Mouse (Mus musculus) kidney, embryonic 16.5 days (tissue): ENCODE measurements at regions not wholly inside any gene's neighbourhood (a gene's known extent, or its start where the extent isn't known, plus 50 kb on each side); places are given as distances from the start of the nearest gene placed in this dataset.
"Not testable (repeated sequence)": the region's sequence is repeated elsewhere in the genome, so short reads cannot be mapped to it uniquely, and the experiment has no call there.

ENCODE experiments used
- ATAC-seq: fragments of 200-750 bp; cut with Nextera tagmentation; 2 replicates; pipeline ENCODE4 v1.8.0; 2017; ENCODE audit warnings: moderate TSS enrichment; ENCODE audit not compliant: low FRiP score, low TSS enrichment
- H3K27ac ChIP-seq: fragments of 300-500 bp; sonication (generic); 2 replicates; pipeline ENCODE4 v1.5.1; 2014; ENCODE audit warnings: low read length
- H3K27me3 ChIP-seq: fragments of 300-500 bp; sonication (generic); 2 replicates; pipeline ENCODE4 v1.6.1; 2014; ENCODE audit warnings: low read length, control low read depth, mixed read lengths; ENCODE audit not compliant: insufficient read depth
- H3K36me3 ChIP-seq: fragments of 300-500 bp; sonication (generic); 2 replicates; pipeline ENCODE4 v1.6.1; 2014; ENCODE audit warnings: low read length, control low read depth, mixed read lengths; ENCODE audit not compliant: insufficient read depth
- H3K4me1 ChIP-seq: fragments of 300-500 bp; sonication (generic); 2 replicates; pipeline ENCODE4 v1.6.1; 2014; ENCODE audit warnings: low read length, control low read depth, mixed read lengths; ENCODE audit not compliant: insufficient read depth
- H3K4me2 ChIP-seq: fragments of 300-500 bp; sonication (generic); replicated peaks from 2 replicates; pipeline ENCODE4 v1.6.1; 2014; ENCODE audit warnings: low read depth, low read length
- H3K4me3 ChIP-seq: fragments of 300-500 bp; sonication (generic); 2 replicates; pipeline ENCODE4 v1.5.1; 2014; ENCODE audit warnings: mild to moderate bottlenecking, low read length
- H3K9ac ChIP-seq: fragments of 300-500 bp; sonication (generic); replicated peaks from 2 replicates; pipeline ENCODE4 v1.6.1; 2014; ENCODE audit warnings: low read length
- H3K9me3 ChIP-seq: fragments of 300-500 bp; sonication (generic); 2 replicates; pipeline ENCODE4 v1.6.1; 2016; ENCODE audit warnings: low read length, control low read depth
- WGBS: fragments of 180-500 bp; shearing (Covaris S2); extraction: QIAGEN DNeasy Blood & Tissue Kit; methylation state at CpG from one replicate; pipeline ENCODE4 v1.1.7; 2014; 5-methylcytosine and 5-hydroxymethylcytosine counted together

DNA sequence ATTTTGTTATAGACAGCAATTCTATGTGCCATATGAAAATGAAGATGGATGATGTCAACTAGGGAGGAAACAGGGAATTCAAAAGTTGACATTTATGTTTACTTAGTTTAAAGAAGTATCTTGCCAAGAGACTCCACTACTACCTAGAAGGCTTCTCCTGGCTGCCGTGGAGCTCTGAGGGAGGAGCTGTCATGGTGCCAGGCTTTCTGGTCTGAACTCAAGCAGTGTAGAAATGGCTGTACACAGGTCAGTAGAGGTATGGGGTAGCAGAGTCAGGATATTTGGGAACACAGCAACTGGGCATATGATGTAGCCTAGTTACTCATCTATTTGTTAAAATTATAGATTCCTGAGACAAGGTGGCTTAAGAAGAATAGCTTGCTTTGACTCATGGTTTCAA, 341.4 kb upstream of the Zfp703 start:
- no peak overlapping the region for H3K4me3 ChIP-seq
- H3K9ac ChIP-seq: no peak overlapping the region
- H3K27me3 ChIP-seq: peaks cover 4% of the 10 kb centered on the region; the same call in 1 of the 2 replicates
- no peak overlapping the region for H3K27ac ChIP-seq
- ATAC-seq: no peak
- H3K9me3 ChIP-seq: no peaks in the 10 kb centered on the region
- 67% methylated on average over 1 of the region's 1 CpGs for WGBS
- H3K4me1 ChIP-seq: no peaks in the 10 kb centered on the region
- H3K36me3 ChIP-seq: no peaks in the 10 kb centered on the region
- H3K4me2 ChIP-seq: no peak overlapping the region

DNA sequence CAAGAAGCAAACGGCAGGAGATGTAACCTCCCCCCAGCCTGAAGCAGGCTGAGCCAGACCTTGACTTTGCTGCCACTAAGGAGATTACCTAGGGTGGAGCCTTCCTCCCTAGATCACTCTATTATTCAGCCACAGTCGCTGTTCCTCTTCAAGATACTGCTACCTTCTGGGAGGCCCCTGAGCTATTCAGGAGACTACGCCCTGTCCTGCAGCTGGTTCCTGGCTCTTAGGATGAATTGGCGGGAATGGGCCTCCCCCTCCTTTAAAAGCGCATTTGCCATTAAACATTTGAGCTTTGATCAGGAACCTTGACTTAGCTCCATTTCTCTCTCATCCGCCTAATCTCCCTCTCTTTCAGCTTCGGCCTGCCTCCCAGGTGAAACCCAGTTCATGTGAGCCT, 331.8 kb upstream of the Zfp703 start:
- 52% methylated on average over 7 of the region's 7 CpGs for WGBS
- H3K36me3 ChIP-seq, H3K4me3 ChIP-seq, H3K4me1 ChIP-seq, H3K9ac ChIP-seq, H3K4me2 ChIP-seq, ATAC-seq, H3K27ac ChIP-seq, H3K9me3 ChIP-seq, H3K27me3 ChIP-seq: not testable (repeated sequence)

DNA sequence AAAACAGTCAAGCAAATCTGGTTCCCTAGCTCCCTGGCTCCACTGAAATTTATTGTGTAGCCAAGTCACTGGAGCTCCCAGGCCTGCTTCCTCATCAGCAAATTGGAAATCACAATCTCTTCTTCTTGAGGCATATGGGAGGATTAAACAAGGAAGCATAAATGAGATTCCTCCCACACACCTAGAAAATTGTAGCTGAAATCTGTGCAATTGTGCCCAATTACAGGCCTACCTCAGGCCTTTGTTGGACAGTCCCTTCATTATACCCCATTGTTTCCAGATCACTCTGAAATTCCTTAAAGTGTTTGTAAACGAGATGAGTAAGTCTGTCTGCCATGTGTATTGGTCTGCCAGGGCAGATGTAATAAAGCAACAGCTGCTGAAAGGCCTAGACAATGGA, 326.8 kb upstream of the Zfp703 start:
- Histone ChIP-seq H3K9ac (no peak overlapping the region), H3K4me3 (no peak overlapping the region), H3K36me3 (no peaks in the 10 kb centered on the region), H3K4me1 (peaks cover 4% of the 10 kb centered on the region; the same call in 1 of the 2 replicates), H3K9me3 (no peaks in the 10 kb centered on the region), H3K27ac (no peak overlapping the region), H3K27me3 (peaks cover 21% of the 10 kb centered on the region), H3K4me2 (no peak overlapping the region)
- 42% methylated on average over 1 of the region's 1 CpGs for WGBS
- no peak for ATAC-seq

DNA sequence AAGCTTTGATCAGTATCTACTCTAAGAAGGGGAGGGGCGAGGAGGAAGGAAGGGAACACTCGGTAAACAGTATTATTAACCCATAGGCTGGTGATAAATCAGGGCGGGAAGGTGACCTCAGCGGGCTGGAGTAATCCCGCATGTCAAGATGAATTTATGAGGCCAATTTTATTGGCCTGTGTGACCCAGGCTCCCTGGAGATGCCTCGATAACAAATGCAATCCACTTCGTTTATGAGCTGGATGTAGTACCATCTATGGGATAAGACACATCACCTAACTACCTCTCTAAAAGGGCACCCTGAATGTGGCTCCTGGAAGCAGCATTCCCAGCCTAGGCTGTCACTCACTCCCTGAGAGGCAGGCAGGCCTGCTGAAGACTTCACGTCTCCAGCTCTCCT, 321.2 kb upstream of the Zfp703 start:
- no peak overlapping the region for H3K4me3 ChIP-seq
- peaks cover 15% of the 10 kb centered on the region for H3K4me1 ChIP-seq
- no peaks in the 10 kb centered on the region for H3K36me3 ChIP-seq
- no peaks in the 10 kb centered on the region for H3K9me3 ChIP-seq
- H3K27ac ChIP-seq: no peak overlapping the region
- ATAC-seq: no peak
- WGBS: 2% methylated on average over 8 of the region's 8 CpGs
- H3K27me3 ChIP-seq: peaks cover 32% of the 10 kb centered on the region
- H3K4me2 ChIP-seq: no peak overlapping the region
- no peak overlapping the region for H3K9ac ChIP-seq

DNA sequence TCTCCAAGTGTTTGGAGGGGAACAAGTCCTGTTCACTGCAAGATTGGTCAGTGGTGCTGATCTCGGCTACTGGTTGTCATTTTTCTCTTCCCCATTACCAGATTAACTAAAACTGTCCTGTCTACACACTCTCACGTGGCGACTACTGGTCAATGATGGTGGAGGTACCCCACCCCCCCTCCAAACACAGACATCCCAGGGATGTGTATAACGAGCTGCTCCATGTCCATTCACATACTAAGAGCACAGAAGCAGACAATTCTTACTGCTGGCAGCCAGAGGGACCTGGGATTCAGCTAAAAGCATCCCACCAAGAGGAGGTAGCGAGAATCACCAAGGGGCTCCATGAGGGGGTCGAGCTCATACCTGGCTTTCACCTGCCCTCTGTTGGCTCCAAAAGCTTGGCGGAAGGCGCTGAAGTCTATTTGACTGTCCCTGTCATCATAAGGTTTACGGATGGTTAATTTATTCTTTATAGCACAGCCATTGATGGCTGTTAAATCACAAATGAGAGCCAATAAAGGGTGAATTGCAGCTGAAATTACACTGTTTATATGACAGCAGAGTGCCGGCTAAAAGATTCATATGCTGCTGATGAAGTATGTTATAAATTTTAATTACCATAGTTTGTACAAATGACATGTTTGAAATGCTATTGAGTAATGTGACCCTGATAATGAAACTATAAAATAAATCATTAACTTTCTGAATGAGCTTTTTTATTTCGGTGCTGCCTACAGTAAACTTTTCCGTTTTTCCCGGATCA, 320.6 kb upstream of the Zfp703 start:
- no peak overlapping the region for H3K4me2 ChIP-seq
- no peak overlapping the region for H3K9ac ChIP-seq
- ATAC-seq: no peak
- H3K4me1 ChIP-seq: peaks cover 15% of the 10 kb centered on the region
- 27% methylated on average over 13 of the region's 13 CpGs for WGBS
- H3K27me3 ChIP-seq: peaks cover 32% of the 10 kb centered on the region
- no peak overlapping the region for H3K27ac ChIP-seq
- H3K4me3 ChIP-seq: no peak overlapping the region
- H3K36me3 ChIP-seq: no peaks in the 10 kb centered on the region
- H3K9me3 ChIP-seq: no peaks in the 10 kb centered on the region

GRCm38 (mm10) chr8:26659381-26659780, 317.7 kb upstream of the Zfp703 start:
- H3K36me3 ChIP-seq: no peaks in the 10 kb centered on the region
- H3K4me3 ChIP-seq: no peak overlapping the region
- 49% methylated on average over 1 of the region's 1 CpGs for WGBS
- H3K9ac ChIP-seq: no peak overlapping the region
- no peak for ATAC-seq
- H3K9me3 ChIP-seq: no peaks in the 10 kb centered on the region
- peaks cover 15% of the 10 kb centered on the region for H3K4me1 ChIP-seq
- H3K27me3 ChIP-seq: peaks cover 20% of the 10 kb centered on the region
- H3K4me2 ChIP-seq: no peak overlapping the region
- no peak overlapping the region for H3K27ac ChIP-seq

DNA sequence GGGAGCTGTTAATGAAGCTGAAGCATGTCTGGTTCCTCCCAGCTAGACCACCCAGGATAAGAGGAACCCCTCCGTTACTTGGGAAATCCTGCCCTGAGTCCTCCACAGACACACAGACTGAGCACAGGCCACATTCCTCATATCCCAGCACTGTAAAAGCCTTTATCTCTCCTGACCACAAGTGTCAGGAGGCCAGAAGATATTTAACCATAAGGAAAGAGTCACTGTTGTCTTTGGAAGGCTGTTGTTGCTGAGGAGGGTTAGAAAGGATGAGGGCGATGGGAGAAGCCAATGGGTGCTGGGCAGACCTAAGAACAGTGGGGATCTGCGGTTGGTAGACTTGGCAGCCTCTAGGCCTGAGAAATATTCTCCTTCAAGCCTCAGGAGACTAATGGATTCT, 307.6 kb upstream of the Zfp703 start:
- no peak for ATAC-seq
- 68% methylated on average over 3 of the region's 3 CpGs for WGBS
- H3K9ac ChIP-seq: no peak overlapping the region
- no peaks in the 10 kb centered on the region for H3K36me3 ChIP-seq
- H3K4me2 ChIP-seq: no peak overlapping the region
- no peak overlapping the region for H3K27ac ChIP-seq
- H3K4me1 ChIP-seq: peaks cover 16% of the 10 kb centered on the region
- H3K27me3 ChIP-seq: no peaks in the 10 kb centered on the region
- H3K9me3 ChIP-seq: no peaks in the 10 kb centered on the region
- H3K4me3 ChIP-seq: no peak overlapping the region

DNA sequence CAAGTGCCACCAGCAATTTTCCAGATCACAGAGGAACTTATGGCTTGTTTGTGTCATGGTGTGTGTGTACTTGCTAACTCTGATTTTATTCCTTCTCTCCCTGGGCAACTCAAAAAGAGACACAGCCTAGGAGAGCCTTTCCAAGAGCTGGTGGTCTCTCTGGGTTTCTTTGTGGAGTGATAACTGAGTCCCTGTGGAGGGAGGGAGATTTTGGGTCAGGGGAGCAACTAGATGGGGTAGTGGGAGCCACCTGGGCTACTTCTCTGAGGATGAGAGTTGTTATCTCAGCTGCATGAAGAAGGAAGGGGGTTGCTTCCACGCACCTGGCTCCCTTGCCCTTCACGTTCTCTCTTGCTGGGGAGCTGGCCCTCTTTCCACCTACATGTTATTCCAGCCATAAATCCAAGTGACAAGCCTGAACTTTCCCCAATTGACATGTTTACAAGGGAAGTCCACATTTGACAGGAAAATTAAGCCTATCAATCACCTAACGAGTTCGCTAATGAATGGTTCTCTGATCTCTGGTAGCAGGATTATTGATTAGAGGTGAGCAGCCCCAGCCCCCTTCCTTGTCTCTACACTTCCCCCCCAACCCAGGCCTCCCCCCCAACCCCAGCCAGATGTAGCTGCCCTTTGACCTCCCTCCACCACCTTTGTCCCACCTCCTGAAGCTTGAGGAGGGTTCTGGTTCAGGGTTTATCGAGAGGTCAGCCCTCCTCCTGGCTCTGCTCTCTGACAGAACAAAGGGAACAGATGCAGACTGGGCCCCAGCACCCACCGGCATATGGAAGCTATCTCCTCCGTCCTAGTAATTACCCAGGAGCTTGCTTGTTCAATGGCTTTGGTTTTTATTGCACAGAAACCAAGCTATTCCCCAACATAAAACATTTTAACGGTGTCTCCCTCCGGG, 304.4 kb upstream of the Zfp703 start:
- Histone ChIP-seq H3K36me3 (no peaks in the 10 kb centered on the region), H3K9ac (no peak overlapping the region), H3K27me3 (peaks cover 12% of the 10 kb centered on the region; the same call in 1 of the 2 replicates), H3K9me3 (no peaks in the 10 kb centered on the region), H3K4me3 (no peak overlapping the region), H3K4me1 (peaks cover 26% of the 10 kb centered on the region), H3K4me2 (no peak overlapping the region), H3K27ac (no peak overlapping the region)
- WGBS: 10% methylated on average over 9 of the region's 9 CpGs
- ATAC-seq: peak; percentile 80

DNA sequence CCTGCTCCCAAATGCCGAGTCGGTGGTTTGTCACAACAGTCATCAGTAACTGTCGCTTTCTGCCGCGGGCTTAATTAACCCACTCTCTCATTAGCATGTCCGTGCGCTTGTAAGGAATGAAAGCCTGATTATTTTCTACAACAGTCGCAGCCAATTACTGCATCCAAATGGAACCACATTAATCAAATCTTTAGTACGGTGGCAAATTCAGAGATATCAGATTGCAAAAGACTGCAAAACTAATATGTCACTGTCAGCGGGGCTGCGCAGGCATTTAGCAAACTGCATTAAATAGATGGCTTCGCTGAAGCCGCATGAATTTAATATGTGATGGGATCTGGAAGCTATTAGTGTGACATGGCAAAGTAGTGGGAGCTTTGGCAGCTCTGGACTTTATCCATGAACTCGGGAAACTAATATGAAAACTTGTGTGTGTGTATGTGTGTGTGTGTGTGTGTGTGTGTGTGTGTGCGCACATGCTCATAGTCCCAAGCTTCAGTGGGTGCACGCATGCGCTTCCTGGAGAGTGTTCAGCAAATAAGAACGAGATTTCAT, 299.5 kb upstream of the Zfp703 start:
- Histone ChIP-seq H3K36me3 (no peaks in the 10 kb centered on the region), H3K9ac (no peak overlapping the region), H3K27me3 (peaks cover 27% of the 10 kb centered on the region), H3K27ac (no peak overlapping the region), H3K9me3 (no peaks in the 10 kb centered on the region), H3K4me2 (no peak overlapping the region; the same call in 1 of the 2 replicates), H3K4me1 (peaks cover 24% of the 10 kb centered on the region), H3K4me3 (no peak overlapping the region)
- WGBS: 29% methylated on average over 18 of the region's 18 CpGs
- no peak for ATAC-seq
